Mouse (Mus musculus) embryonic fibroblast, embryonic 13.5 days (primary cell): ENCODE results near the gene Crebl2.

ENCODE experiments used
- CTCF ChIP-seq: IDR thresholded peaks from 2 replicates; pipeline ENCODE4 v1.5.1; 2011; ENCODE audit warnings: mild to moderate bottlenecking, control low read depth, low read length, moderate library complexity, borderline replicate concordance; ENCODE audit not compliant: insufficient read depth
- POLR2A ChIP-seq: IDR thresholded peaks from 2 replicates; pipeline ENCODE4 v1.6.1; 2011; ENCODE audit warnings: low read depth, mild to moderate bottlenecking, control low read depth, low read length, moderate library complexity

GRCm38 (mm10) chr6:134796297-134796696 is 33.7 kb upstream of the Crebl2 start:
- no peak for TF ChIP-seq CTCF
- no peak for TF ChIP-seq POLR2A
